Mouse (Mus musculus): ENCODE measurements at regions not wholly inside any gene's neighbourhood (a gene's known extent, or its start where the extent isn't known, plus 50 kb on each side); places are given as distances from the start of the nearest gene placed in this dataset.

DNA sequence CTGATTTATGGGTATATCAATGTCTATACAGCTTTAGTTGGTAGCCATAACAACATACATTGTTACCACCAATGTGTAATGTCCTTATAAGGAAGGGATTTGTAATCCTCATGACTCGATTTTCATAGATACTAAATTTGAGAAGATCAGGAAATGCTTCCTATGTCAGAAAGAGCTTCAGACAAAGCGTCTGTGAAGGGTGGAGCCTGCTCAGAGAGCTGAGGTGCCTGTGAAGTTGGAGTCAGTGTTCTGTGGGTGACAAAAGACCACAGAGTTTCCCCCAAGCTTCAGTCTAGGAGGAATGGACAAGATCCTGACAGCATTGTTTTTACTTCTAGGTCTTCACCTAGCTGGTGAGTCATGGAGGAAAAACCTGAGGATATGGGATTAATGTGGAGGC lies 874.2 kb upstream of the Olfr1507 start:
- TF ChIP-seq CTCF (IDR thresholded peaks at IDR 0.05) (no peak), EP300 (IDR thresholded peaks at IDR 0.05) (no peak)

All from lung, postnatal 0 days (tissue).